Mouse (Mus musculus): ENCODE data around the gene Pom121l2.

Gene Pom121l2

DNA sequence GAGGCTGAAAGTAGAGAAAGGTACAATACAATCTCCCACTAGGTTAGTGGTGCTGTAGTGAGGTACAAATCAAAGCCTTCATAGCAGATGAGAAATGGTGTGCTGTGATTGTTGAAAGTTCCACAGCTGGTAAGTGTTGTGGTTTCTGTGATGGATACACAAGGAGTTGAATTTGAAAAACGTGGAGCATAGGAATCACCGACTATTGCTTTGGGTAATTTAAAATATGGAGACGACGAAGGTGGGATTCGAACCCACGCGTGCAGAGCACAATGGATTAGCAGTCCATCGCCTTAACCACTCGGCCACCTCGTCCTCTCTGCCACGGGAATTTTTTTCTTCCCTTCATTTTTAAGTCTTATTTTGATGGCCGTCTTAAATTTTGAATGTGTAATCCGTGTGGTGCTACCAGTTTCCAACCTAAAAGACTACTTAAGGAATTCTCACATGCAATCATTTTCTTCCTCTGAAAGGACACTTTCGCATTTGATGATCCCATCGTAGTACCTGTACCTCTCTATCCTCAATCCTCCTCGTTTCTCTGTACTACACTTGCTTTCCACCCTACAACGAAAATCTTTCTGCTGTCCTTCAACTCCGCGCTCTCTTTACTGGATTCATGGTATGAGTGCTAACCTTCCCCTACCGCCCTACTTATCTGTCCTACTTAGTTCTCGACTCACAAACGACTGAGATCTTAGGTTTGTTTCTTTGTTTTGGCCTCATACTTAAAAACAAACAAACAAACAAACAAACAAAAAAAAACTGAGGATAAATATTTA, 13.2 kb downstream of the Pom121l2 start:
- DNase-seq (ENCODE audit: extremely low read depth, low read depth, low spot score), result no peak

GRCm38 (mm10) chr13:21994896-21995295, 13.9 kb downstream of the Pom121l2 start:
- DNase-seq (ENCODE audit: extremely low read depth, low read depth, low spot score), result no peak

GRCm38 (mm10) chr13:21995331-21995914, 14.4 kb downstream of the Pom121l2 start:
- no peak for DNase-seq (ENCODE audit: extremely low read depth, low read depth, low spot score)

- DNase-seq (ENCODE audit: extremely low read depth, low read depth, low spot score), result no peak
These were observed 15.3 kb downstream of the Pom121l2 start for GRCm38 (mm10) chr13:21996101-21996839.

GRCm38 (mm10) chr13:21996840-21997185, 15.8 kb downstream of the Pom121l2 start:
- DNase-seq (ENCODE audit: extremely low read depth, low read depth, low spot score), result no peak

GRCm38 (mm10) chr13:21997201-21997820, 16.3 kb downstream of the Pom121l2 start:
- no peak for DNase-seq (ENCODE audit: extremely low read depth, low read depth, low spot score)

GRCm38 (mm10) chr13:21997821-21998220, 16.8 kb downstream of the Pom121l2 start:
- no peak for DNase-seq (ENCODE audit: extremely low read depth, low read depth, low spot score)

- no peak for DNase-seq (ENCODE audit: extremely low read depth, low read depth, low spot score)
These were observed 17.4 kb downstream of the Pom121l2 start for GRCm38 (mm10) chr13:21998412-21998811.

DNA sequence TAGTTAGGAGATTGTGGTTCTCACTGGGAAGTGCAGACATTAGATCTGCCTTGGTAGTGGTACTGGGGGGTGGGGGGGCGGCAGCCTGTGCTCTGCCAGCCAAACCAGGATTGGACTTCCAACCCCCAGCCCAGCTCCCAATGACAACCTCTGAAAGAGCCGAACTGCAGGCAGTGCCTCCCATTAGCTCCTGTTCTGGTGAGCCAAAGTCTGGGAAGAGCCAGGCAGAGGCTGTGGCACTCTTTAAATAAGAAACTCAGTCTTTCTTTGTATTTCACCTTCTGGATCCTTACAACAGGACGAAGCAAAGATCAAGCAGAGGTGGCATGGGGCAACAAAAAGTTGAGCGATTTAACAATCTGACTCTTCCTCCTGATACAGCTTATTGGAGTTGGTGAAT, 18.2 kb downstream of the Pom121l2 start:
- DNase-seq (ENCODE audit: extremely low read depth, low read depth, low spot score), result no peak

DNA sequence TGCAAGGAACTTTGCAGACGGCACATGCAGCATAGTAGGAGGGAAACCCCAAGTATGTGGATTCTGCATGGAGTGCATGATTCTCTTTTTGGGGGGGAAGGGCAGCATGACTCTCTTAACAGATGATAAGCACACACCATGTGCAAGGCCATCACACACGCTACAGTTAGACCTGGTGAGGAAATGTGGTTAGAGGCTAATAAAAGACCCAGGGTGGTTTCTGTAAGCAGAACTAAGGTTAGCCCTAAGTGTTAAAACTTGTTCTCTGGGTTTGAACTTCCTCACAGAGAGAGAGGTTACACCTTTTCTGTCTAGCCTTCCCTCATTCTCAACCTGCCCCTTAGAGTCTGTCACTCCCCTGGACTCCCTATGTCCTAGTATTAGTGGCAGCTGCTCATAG, 20.4 kb downstream of the Pom121l2 start:
- no peak for DNase-seq (ENCODE audit: extremely low read depth, low read depth, low spot score)

- no peak for DNase-seq (ENCODE audit: extremely low read depth, low read depth, low spot score)
These were observed 20.8 kb downstream of the Pom121l2 start for GRCm38 (mm10) chr13:22001823-22002222.

DNA sequence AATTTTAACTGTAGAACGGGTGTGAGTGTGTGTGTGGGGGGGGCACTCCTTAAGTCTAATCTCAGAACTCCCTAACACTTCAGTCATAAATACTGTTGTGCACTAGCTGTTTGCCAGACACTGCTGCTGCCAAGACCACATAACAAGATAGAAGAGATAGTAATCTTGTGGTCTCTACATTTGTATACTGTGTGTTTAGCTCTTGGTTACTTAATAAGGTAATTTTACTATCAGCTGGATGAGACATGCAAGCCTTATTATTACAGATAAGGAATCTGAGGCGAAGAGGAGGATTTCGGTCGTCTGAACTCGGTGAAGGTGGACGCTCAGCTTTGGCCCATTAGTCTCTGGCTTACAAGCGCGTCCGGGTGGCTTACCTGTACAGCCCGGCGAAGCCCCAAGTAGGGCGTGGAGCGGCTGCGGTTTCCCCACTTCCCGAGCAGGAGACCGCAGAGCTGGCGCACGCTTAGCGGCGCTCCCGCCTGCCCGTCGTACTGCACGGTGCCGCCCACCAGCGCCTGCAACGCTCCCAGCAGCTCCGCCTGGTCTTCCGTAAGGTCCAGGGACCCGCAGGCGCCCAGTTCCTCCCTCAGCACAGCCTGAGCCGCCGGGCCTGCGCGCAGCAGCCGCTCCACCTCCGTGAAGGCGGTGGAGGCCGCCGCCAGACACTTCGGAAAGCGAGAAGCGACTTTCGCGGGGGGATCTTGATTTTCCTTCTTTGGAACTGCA, 24.8 kb downstream of the Pom121l2 start:
- DNase-seq (ENCODE audit: extremely low read depth, low read depth, low spot score), result no peak

DNA sequence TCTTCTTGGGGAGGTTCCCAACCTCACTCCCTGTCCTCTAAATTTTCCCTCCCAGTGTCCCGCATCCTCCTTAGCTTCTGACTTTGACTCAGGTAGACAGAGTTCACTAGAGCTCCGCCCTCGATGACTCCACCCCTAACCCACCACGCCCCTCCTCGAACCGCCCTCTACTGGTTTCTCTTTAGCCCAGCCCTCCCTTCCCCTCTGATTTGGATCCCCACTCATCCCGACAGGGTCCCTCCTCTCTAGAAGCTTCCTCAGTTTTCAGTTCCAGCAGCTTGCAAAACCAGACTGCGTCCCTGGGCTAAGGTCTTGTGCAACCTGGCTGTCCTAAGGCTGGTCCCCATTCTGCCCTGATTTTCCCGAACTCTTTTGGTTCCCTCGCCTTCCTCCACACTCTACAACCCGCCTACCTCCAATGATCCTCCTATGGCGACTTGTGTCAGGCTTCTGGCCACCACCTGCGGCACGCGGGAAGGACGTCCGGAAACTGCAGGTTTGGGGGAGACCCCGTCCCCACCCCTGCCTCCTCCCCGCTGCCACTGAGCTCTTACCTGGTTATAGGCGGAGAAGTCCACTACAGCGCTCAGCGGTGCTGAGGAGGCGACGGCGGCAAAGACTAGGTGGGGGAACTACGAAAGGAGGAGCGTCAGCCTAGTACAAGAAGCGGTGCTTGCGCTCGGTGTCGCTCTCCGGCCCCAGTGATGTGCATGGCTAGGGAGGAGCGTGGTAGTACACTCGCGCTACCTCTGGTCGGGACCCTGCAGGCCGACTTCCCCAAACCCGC, 25.5 kb downstream of the Pom121l2 start:
- DNase-seq (ENCODE audit: extremely low read depth, low read depth, low spot score), result no peak

GRCm38 (mm10) chr13:22007121-22007510, 26.1 kb downstream of the Pom121l2 start:
- no peak for DNase-seq (ENCODE audit: extremely low read depth, low read depth, low spot score)

GRCm38 (mm10) chr13:22007872-22008271, 26.9 kb downstream of the Pom121l2 start:
- no peak for DNase-seq (ENCODE audit: extremely low read depth, low read depth, low spot score)

- DNase-seq (ENCODE audit: extremely low read depth, low read depth, low spot score), result no peak
These were observed 27.7 kb downstream of the Pom121l2 start for GRCm38 (mm10) chr13:22008707-22009106.

DNA sequence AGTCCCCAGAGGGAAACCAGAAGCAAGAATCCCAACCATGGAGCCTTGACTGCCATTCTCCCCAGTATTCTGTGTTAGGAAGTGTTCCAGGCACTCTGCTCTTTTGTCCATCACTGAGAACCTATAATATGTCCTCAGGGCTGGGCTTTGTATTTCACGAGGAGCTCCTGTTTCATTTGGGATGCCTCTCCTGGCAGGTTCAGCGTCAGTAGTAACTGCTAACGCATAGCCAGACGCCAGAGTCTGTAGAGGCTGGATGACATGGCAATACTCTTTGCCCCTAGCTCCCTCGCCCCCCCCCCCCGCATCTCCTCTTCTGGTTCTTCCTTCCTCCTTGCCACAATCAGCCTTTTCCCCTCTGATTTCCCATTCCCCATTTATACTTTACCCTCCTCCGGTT, 28.6 kb downstream of the Pom121l2 start, which contains the start of gene Prss16:
Prss16 (minus strand) TSS at position 101 of the 400 bp plus-strand sequence.
- no peak for DNase-seq (ENCODE audit: extremely low read depth, low read depth, low spot score)

DNA sequence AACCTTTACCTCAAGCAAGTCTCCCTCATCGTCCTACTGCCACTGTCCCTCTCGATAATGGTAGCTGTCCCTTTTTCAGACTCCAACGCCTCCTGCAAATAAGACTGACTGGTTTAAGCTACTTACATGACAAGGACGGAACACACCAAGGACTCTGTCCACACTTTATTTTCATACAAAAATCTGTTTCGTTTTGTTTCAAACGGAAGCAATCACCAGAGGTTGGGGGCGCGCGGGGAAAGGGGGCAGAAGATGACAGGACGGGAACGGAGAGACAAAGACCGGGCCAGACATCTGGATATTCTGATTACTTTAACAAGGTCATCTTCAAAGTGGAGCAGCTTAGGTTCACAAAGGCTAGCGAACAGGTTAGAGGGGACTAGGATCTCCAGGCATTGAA, 32.7 kb downstream of the Pom121l2 start:
- no peak for DNase-seq (ENCODE audit: extremely low read depth, low read depth, low spot score)

DNA sequence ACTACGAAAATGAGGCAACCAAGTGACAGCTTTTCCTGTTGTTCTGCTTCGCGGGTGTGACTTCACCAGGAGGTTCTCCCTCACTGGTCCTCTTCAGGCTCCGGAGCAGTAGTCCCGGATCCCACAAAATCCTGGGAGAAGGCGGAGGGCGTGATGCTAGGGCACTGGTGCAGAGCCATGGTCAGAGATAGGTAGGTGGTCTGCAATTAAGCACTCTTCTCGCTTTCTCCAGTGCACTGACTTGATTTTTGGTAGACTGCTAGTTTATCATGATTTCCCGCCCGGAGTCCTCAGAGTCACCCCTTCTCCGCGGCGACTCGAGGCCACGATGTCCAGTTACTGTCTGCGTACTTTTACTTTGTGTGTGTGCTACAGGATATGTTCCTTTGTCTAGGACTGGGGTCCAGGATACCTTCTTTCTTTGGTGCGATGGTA, 33.4 kb downstream of the Pom121l2 start:
- DNase-seq (ENCODE audit: extremely low read depth, low read depth, low spot score), result no peak
